Mouse (Mus musculus): ENCODE data around the gene Slc22a28.
"Not testable (repeated sequence)": the region's sequence is repeated elsewhere in the genome, so short reads cannot be mapped to it uniquely, and the experiment has no call there.

The Slc22a28 gene

DNA sequence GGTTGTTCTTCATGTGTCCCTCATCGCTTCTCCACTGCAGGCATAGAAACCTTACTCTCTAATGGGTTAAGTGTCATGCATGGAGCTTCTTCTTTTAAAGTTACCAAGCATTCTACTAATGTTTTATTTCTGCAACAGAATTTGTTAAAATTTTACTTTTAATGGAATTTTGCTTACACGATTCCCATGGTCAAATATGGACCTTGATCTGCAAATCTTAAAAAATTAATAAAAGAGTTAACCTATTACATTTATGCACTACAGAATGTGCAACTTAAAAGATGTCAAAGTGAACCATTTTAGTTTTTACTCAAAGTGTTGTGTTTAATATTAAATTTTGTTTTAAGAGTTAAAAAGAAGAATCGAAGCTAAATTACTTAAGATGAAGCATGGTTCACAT lies at the start of gene Slc22a28:
TSS of gene Slc22a28 (minus strand) at position 102 of the 400 bp plus-strand sequence.
- not testable (repeated sequence) for DNase-seq

- DNase-seq: no peak
These were observed 17.2 kb upstream of the Slc22a28 start for GRCm38 (mm10) chr19:8148787-8149523.

DNA sequence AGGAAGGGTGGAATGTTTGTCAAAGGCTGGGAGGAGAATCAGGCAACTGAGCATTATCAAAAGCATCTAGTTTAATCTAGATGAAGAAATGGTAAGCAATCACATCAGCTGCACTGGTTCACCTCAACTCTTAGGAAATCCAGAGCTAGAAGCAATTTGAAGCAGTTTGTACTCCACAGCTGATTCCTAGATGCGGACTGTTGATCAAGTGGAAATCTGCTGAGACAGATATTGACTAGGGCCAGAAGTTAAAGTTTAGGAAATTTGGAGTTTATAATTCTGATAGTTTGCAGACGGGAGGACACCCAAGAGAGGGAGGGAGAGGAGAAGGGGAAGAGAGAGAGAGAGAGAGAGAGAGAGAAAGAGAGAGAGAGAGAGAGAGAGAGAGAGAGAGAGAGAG lies 10.9 kb upstream of the Slc22a28 start:
- DNase-seq: peak in 1 of 2 experiments; percentile 16

DNA sequence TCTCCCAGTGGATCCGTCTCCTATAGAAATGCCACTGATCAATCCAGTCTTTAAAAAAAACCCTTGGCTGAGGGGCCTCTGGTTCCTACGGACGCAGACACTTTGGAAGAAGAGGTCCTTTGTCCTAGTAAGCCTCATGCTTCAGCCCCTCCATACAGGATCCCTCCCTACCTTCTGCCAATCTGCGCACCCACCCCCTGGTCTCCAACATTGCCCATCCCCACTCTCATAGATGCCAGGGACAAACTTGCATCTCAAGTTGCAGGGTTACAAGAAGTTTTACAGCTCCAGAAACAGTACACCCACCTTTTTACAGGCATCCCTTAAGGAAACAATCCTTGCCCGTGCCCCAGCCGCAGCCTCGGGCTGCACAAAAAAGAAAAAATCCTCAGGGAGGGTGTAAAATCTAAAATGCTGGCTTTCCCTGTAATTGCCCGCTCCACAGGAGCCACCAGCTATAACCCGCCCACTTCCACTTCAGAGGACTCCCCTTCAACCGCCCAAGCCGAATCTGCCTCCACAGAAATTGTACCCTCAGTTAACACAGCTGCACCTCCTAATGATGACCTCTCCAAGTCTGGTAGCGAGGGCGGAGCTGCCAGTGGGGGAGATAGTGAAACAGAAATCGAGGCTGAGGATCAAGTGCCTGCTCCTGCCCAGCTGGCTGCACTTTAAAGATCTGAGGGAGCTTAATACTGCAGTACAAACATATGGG lies 2.5 kb upstream of the Slc22a28 start:
- peak in 1 of 2 experiments; percentile 13 for DNase-seq

DNA sequence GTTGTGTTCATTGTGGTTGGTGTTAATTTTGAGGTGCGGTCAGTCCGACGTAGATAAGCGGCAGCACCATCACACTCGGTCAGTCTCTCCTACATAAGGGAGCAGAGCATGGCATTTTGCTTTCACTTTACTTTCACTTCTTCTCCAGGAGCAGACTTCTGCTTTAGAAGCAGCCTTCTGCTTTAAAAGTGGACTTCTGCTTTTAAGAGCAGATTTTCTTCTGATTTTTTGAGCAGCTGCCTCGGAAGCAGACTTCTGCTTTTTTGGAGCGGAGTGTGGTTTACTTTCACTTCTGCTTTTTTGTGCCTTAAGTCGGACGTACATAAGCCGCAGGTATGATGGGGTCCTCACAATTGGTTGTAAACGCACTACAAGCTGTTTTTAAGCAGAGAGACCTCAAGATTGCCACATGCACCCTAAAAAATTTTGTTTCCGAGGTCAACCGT lies 111.9 kb downstream of the Slc22a28 start:
- no peak for DNase-seq

DNA sequence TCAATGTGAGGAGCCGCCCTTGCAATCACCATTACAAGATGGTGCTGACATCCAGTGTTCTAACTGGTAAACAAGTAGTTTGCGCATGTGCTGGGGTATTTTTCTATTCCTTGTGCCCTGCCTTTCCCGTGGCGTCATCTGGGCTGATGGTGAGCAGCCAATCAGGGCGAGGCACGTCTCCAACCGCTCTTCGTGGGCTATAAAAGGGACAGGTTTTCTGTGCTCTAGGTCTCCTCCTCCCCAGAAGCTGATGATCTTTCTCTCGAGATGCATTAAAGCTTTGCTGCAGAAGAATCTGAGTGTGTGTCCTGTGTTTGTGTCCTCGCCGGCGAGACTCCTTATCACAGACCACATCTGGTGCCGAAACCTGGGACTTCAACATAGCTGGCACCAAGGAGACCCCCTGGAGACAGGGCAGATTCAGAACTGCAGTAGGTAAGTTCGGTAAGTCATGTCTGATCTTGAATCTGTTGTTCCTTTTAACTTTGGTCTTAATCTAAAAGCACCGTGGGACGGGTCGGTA lies 112.4 kb downstream of the Slc22a28 start:
- not testable (repeated sequence) for DNase-seq

GRCm38 (mm10) chr19:8018535-8018934 lies 113.2 kb downstream of the Slc22a28 start:
- not testable (repeated sequence) for DNase-seq

Measured in kidney, postnatal 36 days (tissue).